Mouse (Mus musculus) myocyte (in vitro differentiated cells): ENCODE results near the gene Zfp617. TPM values are rescaled to one million over a fixed set of nuclear protein-coding genes. Genes with fewer than 3 reads are reported as not detected.
A peak's percentile ranks its signal among the peaks of the same experiment; 100 is the strongest.
"Not testable (repeated sequence)": the region's sequence is repeated elsewhere in the genome, so short reads cannot be mapped to it uniquely, and the experiment has no call there.

Experiments used
- H3K27me3 ChIP-seq: one replicate; pipeline ENCODE4 v1.6.1; 2011; ENCODE audit not compliant: control insufficient read depth, insufficient read depth, insufficient read length
- H3K36me3 ChIP-seq: one replicate; pipeline ENCODE4 v1.6.1; 2011; ENCODE audit not compliant: control insufficient read depth, insufficient read depth
- H3K4me2 ChIP-seq: one replicate; pipeline ENCODE4 v1.6.1; 2011; ENCODE audit warnings: low read depth, control low read depth
- H3K4me3 ChIP-seq: one replicate; pipeline ENCODE4 v1.5.1; 2011; ENCODE audit warnings: mild to moderate bottlenecking, control low read depth, moderate library complexity
- H3K79me2 ChIP-seq: one replicate; pipeline ENCODE4 v1.6.1; 2011; ENCODE audit not compliant: control insufficient read depth, insufficient read depth
- H3ac ChIP-seq: one replicate; pipeline ENCODE4 v1.6.1; 2011; ENCODE audit not compliant: control insufficient read depth, insufficient read length
- CEBPB ChIP-seq: IDR thresholded peaks from 2 replicates; pipeline ENCODE4 v1.6.1; 2011; ENCODE audit warnings: mild to moderate bottlenecking, moderate library complexity; ENCODE audit not compliant: poor library complexity, insufficient read depth, severe bottlenecking
- E2F4 ChIP-seq: IDR thresholded peaks from one replicate; pipeline ENCODE4 v1.6.1; 2011; ENCODE audit warnings: mild to moderate bottlenecking, control low read depth, moderate library complexity; ENCODE audit not compliant: insufficient read depth
- MAX ChIP-seq: IDR thresholded peaks from one replicate; pipeline ENCODE4 v1.6.1; 2011; ENCODE audit warnings: low read depth, mild to moderate bottlenecking, control low read depth
- MYOD1 ChIP-seq, 3 experiments: IDR thresholded peaks; one replicate each; pipeline ENCODE4 v1.6.1; 2011; ENCODE audit warnings: control low read depth in 2 of 3, low read depth in 2 of 3, mild to moderate bottlenecking in 2 of 3, moderate library complexity in 1 of 3; ENCODE audit not compliant: insufficient read length in 2 of 3, control insufficient read depth in 1 of 3
- MYOG ChIP-seq, 3 experiments: IDR thresholded peaks; one replicate each; pipeline ENCODE4 v1.6.1; 2011; ENCODE audit warnings: control low read depth in 2 of 3, low read depth in 2 of 3, mild to moderate bottlenecking in 2 of 3; ENCODE audit not compliant: insufficient read length in 2 of 3, control insufficient read depth in 1 of 3, insufficient read depth in 1 of 3
- POLR2A ChIP-seq: IDR thresholded peaks from one replicate; pipeline ENCODE4 v1.6.1; 2011; ENCODE audit warnings: low read depth, mild to moderate bottlenecking, control low read depth, moderate library complexity; ENCODE audit not compliant: insufficient read length
- POLR2AphosphoS2 ChIP-seq: IDR thresholded peaks from one replicate; pipeline ENCODE4 v1.6.1; 2011; ENCODE audit warnings: low read depth, control low read depth; ENCODE audit not compliant: insufficient read length
- REST ChIP-seq: IDR thresholded peaks from one replicate; pipeline ENCODE4 v1.6.1; 2011; ENCODE audit warnings: mild to moderate bottlenecking, control low read depth, moderate library complexity; ENCODE audit not compliant: insufficient read depth, insufficient read length
- SRF ChIP-seq: IDR thresholded peaks from one replicate; pipeline ENCODE4 v1.6.1; 2011; ENCODE audit warnings: low read depth; ENCODE audit not compliant: control insufficient read depth, insufficient read length
- TCF12 ChIP-seq: IDR thresholded peaks from one replicate; pipeline ENCODE4 v1.6.1; 2011; ENCODE audit warnings: mild to moderate bottlenecking, control low read depth; ENCODE audit not compliant: poor library complexity, insufficient read depth, severe bottlenecking
- TCF3 ChIP-seq: IDR thresholded peaks from one replicate; pipeline ENCODE4 v1.6.1; 2011; ENCODE audit warnings: low read depth, control low read depth; ENCODE audit not compliant: insufficient read length
- USF1 ChIP-seq: IDR thresholded peaks from one replicate; pipeline ENCODE4 v1.6.1; 2011; ENCODE audit warnings: low read depth, mild to moderate bottlenecking, control low read depth, moderate library complexity
- polyA plus RNA-seq: library from polyadenylated mRNA; unstranded; fragments of >200 nt; fragmentation: generic; extraction: Trizol; gene quantifications from one replicate; pipeline ENCODE4 v1.2.1, GENCODE M21; 2012; ENCODE audit warnings: missing spikeins

The Zfp617 gene
- polyA plus RNA-seq, 1 experiment = 6.2 TPM

GRCm38 (mm10) chr8:71948624-71949023, 40.2 kb downstream of the Zfp617 start:
- H3K4me2 ChIP-seq = no peak overlapping the region
- no peak overlapping the region for H3ac ChIP-seq
- H3K79me2 ChIP-seq = peaks cover 12% of the 10 kb centered on the region
- H3K36me3 ChIP-seq = no peaks in the 10 kb centered on the region
- no peaks in the 10 kb centered on the region for H3K27me3 ChIP-seq
- TF ChIP-seq POLR2A (no peak), TCF3 (no peak), SRF (no peak), MYOD1 (IDR thresholded peaks at IDR 0.05; ENCODE audit: control insufficient read depth in 1 of 3, insufficient read length in 2 of 3, low read depth in 2 of 3) (no peak), POLR2AphosphoS2 (no peak), MAX (no peak), CEBPB (no peak), TCF12 (no peak), MYOG (IDR thresholded peaks at IDR 0.05; ENCODE audit: control insufficient read depth in 1 of 3, insufficient read depth in 1 of 3, insufficient read length in 2 of 3, low read depth in 2 of 3) (no peak), USF1 (no peak), E2F4 (no peak), REST (no peak)
- no peak overlapping the region for H3K4me3 ChIP-seq

GRCm38 (mm10) chr8:71950482-71951221, 42.2 kb downstream of the Zfp617 start, which contains the start of gene Zfp961:
Gene Zfp961 (plus strand): TSS chr8:71951038.
- Histone ChIP-seq H3K79me2 (peaks cover 20% of the 10 kb centered on the region), H3K4me2 (peak within 1 kb of the TSS; percentile 78), H3K27me3 (no peaks in the 10 kb centered on the region)

GRCm38 (mm10) chr8:71951436-71952161, 43.2 kb downstream of the Zfp617 start:
- Histone ChIP-seq H3ac (no peak overlapping the region), H3K36me3 (no peaks in the 10 kb centered on the region), H3K79me2 (peaks cover 21% of the 10 kb centered on the region), H3K27me3 (no peaks in the 10 kb centered on the region), H3K4me2 (peak overlapping the region; percentile 76), H3K4me3 (peak overlapping the region; percentile 69)
- no peak for TF ChIP-seq MYOD1 (IDR thresholded peaks at IDR 0.05; ENCODE audit: control insufficient read depth in 1 of 3, insufficient read length in 2 of 3, low read depth in 2 of 3)

More at GRCm38 (mm10) chr8:71950482-71951221, 42.2 kb downstream of the Zfp617 start, which contains the start of gene Zfp961:
- Histone ChIP-seq H3K4me3 (peak within 1 kb of the TSS; percentile 69), H3ac (no peak within 1 kb of the TSS), H3K36me3 (no peaks in the 10 kb centered on the region)
- no peak for TF ChIP-seq TCF3
- peak; percentile 71 for TF ChIP-seq SRF
- TF ChIP-seq E2F4 = peak; percentile 58
- TF ChIP-seq MYOG (IDR thresholded peaks at IDR 0.05; ENCODE audit: control insufficient read depth in 1 of 3, insufficient read depth in 1 of 3, insufficient read length in 2 of 3, low read depth in 2 of 3) = peak in 1 of 3 experiments; percentile 12
- peak; percentile 87 for TF ChIP-seq POLR2A
- peak; percentile 14 for TF ChIP-seq REST
- no peak for TF ChIP-seq CEBPB
- no peak for TF ChIP-seq TCF12
- TF ChIP-seq MYOD1 (IDR thresholded peaks at IDR 0.05; ENCODE audit: control insufficient read depth in 1 of 3, insufficient read length in 2 of 3, low read depth in 2 of 3) = no peak
- no peak for TF ChIP-seq MAX
- TF ChIP-seq USF1 = no peak
- peak; percentile 89 for TF ChIP-seq POLR2AphosphoS2

GRCm38 (mm10) chr8:71952489-71952888, 44.1 kb downstream of the Zfp617 start:
- H3K4me2 ChIP-seq = no peak overlapping the region
- no peak overlapping the region for H3K4me3 ChIP-seq
- H3ac ChIP-seq = no peak overlapping the region
- no peaks in the 10 kb centered on the region for H3K27me3 ChIP-seq
- H3K79me2 ChIP-seq = peaks cover 29% of the 10 kb centered on the region
- TF ChIP-seq MYOG (IDR thresholded peaks at IDR 0.05; ENCODE audit: control insufficient read depth in 1 of 3, insufficient read depth in 1 of 3, insufficient read length in 2 of 3, low read depth in 2 of 3) = no peak
- no peak for TF ChIP-seq TCF12
- no peak for TF ChIP-seq CEBPB
- TF ChIP-seq USF1 = no peak
- no peaks in the 10 kb centered on the region for H3K36me3 ChIP-seq

- H3K4me2 ChIP-seq, H3K27me3 ChIP-seq, H3K4me3 ChIP-seq, H3ac ChIP-seq, H3K36me3 ChIP-seq: not testable (repeated sequence)
- H3K79me2 ChIP-seq = peaks cover 29% of the 10 kb centered on the region
These were observed 44.7 kb downstream of the Zfp617 start for GRCm38 (mm10) chr8:71952961-71953700.
